In genomic region chr11:51290066-51290955, GRCm38 (mm10) we compare ENCODE assay signal across 8 mouse cellular contexts. TPM values are rescaled to one million over a fixed set of nuclear protein-coding genes. Genes with fewer than 3 reads are reported as not detected.
DNase-seq lines count a peak whose midpoint lies in the region; ATAC-seq and TF ChIP-seq lines count a peak whose summit lies in the region.

No protein-coding gene starts in this region.

- DNase-seq in spleen, adult 18-20 months: peak; percentile 9 to 28
- no peak for DNase-seq in spleen, postnatal 14 days (ENCODE audit: low spot score in 2 of 2)
- peak; percentile 24 to 41 for DNase-seq in heart, postnatal 36 days
- DNase-seq in left cerebral cortex, postnatal 4 days: peak; percentile 55

- no peaks in the 10 kb centered on the region for H3K9me3 ChIP-seq in midbrain, embryonic 12.5 days

- peak overlapping the region; percentile 74 for H3K9ac ChIP-seq in midbrain, embryonic 12.5 days (replicated peaks)

- H3K4me1 ChIP-seq in embryonic fibroblast, embryonic 13.5 days (ENCODE audit: control insufficient read depth, insufficient read depth, low read length): no peaks in the 10 kb centered on the region; the same call in 1 of the 2 replicates
- peaks cover 9% of the 10 kb centered on the region; the same call in 1 of the 2 replicates for H3K4me1 ChIP-seq in midbrain, embryonic 12.5 days
- peaks cover 8% of the 10 kb centered on the region for H3K4me1 ChIP-seq in testis, adult 2 months (ENCODE audit: control insufficient read depth, insufficient read depth, low read length)

- H3K27me3 ChIP-seq in midbrain, embryonic 12.5 days: peaks cover 27% of the 10 kb centered on the region
- H3K27me3 ChIP-seq in testis, adult 2 months (ENCODE audit: control insufficient read depth, insufficient read depth, low read length): no peaks in the 10 kb centered on the region

- ATAC-seq in midbrain, embryonic 12.5 days (ENCODE audit: low FRiP score, low read depth): peak; percentile 81
- no peak for ATAC-seq in megakaryocyte-erythroid progenitor cell, adult 5-6 weeks (replicated peaks; ENCODE audit: low FRiP score, low TSS enrichment, poor library complexity, severe bottlenecking)

- H3K4me2 ChIP-seq in midbrain, embryonic 12.5 days (replicated peaks): peak overlapping the region; percentile 91

- TF ChIP-seq POLR2A in embryonic fibroblast, embryonic 13.5 days (IDR thresholded peaks at IDR 0.05; ENCODE audit: low read depth, low read length): no peak
- no peak for TF ChIP-seq POLR2A in testis, adult 2 months (IDR thresholded peaks at IDR 0.05; ENCODE audit: control insufficient read depth, low read depth, low read length)

- no peak for TF ChIP-seq CTCF in embryonic fibroblast, embryonic 13.5 days (IDR thresholded peaks at IDR 0.05; ENCODE audit: borderline replicate concordance, insufficient read depth, low read length)
- no peak for TF ChIP-seq CTCF in testis, adult 2 months (IDR thresholded peaks at IDR 0.05; ENCODE audit: control insufficient read depth, insufficient read depth, insufficient replicate concordance, low read depth, low read length)

- H3K36me3 ChIP-seq in midbrain, embryonic 12.5 days: no peaks in the 10 kb centered on the region
- no peaks in the 10 kb centered on the region for H3K36me3 ChIP-seq in testis, adult 2 months (ENCODE audit: control insufficient read depth, insufficient read depth, low read length)

- peak overlapping the region; percentile 25 for H3K4me3 ChIP-seq in embryonic fibroblast, embryonic 13.5 days (ENCODE audit: insufficient read depth, low read length)
- peak overlapping the region; percentile 62 for H3K4me3 ChIP-seq in midbrain, embryonic 12.5 days
- peak overlapping the region; percentile 85 for H3K4me3 ChIP-seq in testis, adult 2 months (ENCODE audit: control insufficient read depth, low read depth, low read length)

- 2% methylated on average over 63 of the region's 74 CpGs for WGBS in midbrain, embryonic 12.5 days

- H3K27ac ChIP-seq in embryonic fibroblast, embryonic 13.5 days (ENCODE audit: insufficient read depth, low read length): no peak overlapping the region
- H3K27ac ChIP-seq in midbrain, embryonic 12.5 days (replicated peaks): no peak overlapping the region
- H3K27ac ChIP-seq in testis, adult 2 months (ENCODE audit: control insufficient read depth, insufficient read depth, low read depth, low read length): no peak overlapping the region

- intact Hi-C loops in heart, postnatal 36 days (cut with DNase I): loop anchor here (1.0 kb wide), 1 partner anchor 157 kb away; no protein-coding TSS in a partner anchor
- intact Hi-C loops in left cerebral cortex, postnatal 4 days (cut with DNase I): loop anchor here (2.0 kb wide), 1 partner anchor 248 kb away; no protein-coding TSS in a partner anchor

RNA-seq across cellular contexts. Expression of gene Col23a1, which starts 0.6 kb away (rescaled TPM):
- polyA plus RNA-seq in embryonic fibroblast, embryonic 13.5 days (2011; ENCODE audit: insufficient read length, low read depth, missing spikeins): 1.5 and 7.1 TPM in 2 replicates
- total RNA-seq in heart, postnatal 36 days (2021): 1 to 10 TPM; 1.3 to 1.4 TPM
- 10 to 100 TPM; 11.1 TPM for total RNA-seq in left cerebral cortex, postnatal 4 days (2021)
- 14.8 and 18.3 TPM in 2 replicates for polyA plus RNA-seq in midbrain, embryonic 12.5 days (2016; fragmentation: Nextera tagmentation; extraction: Ambion mirVana)
- polyA plus RNA-seq in testis, adult 2 months (2012; rRNA removed): 1.3 and 1.8 TPM in 2 replicates
- 0.27 TPM in 1 of 2 replicates, not detected in the other for total RNA-seq in megakaryocyte-erythroid progenitor cell, adult 5-6 weeks (2014; fragmentation: Nextera tagmentation)
- 0.08 TPM in 1 of 2 replicates, not detected in the other for total RNA-seq in megakaryocyte-erythroid progenitor cell, adult 5-6 weeks (2017)

RNA-seq across cellular contexts. Expression of gene BC049762, which starts 27.5 kb away (rescaled TPM):
- not detected in 2 replicates for polyA plus RNA-seq in embryonic fibroblast, embryonic 13.5 days (2011; ENCODE audit: insufficient read length, low read depth, missing spikeins)
- under 1 TPM in 1 of 2 experiments, not detected in 1; 0.47 TPM for total RNA-seq in heart, postnatal 36 days (2021)
- total RNA-seq in left cerebral cortex, postnatal 4 days (2021): not detected
- polyA plus RNA-seq in midbrain, embryonic 12.5 days (2016; fragmentation: Nextera tagmentation; extraction: Ambion mirVana): 0.20 and 0.85 TPM in 2 replicates
- polyA plus RNA-seq in testis, adult 2 months (2012; rRNA removed): 279 and 291 TPM in 2 replicates
- total RNA-seq in megakaryocyte-erythroid progenitor cell, adult 5-6 weeks (2014; fragmentation: Nextera tagmentation): not detected in 2 replicates
- not detected in 2 replicates for total RNA-seq in megakaryocyte-erythroid progenitor cell, adult 5-6 weeks (2017)

RNA-seq across cellular contexts. Expression of gene Clk4, which starts 28.8 kb away (rescaled TPM):
- polyA plus RNA-seq in embryonic fibroblast, embryonic 13.5 days (2011; ENCODE audit: insufficient read length, low read depth, missing spikeins): 71.6 and 89.0 TPM in 2 replicates
- 10 to 100 TPM; 40.5 to 45.4 TPM for total RNA-seq in heart, postnatal 36 days (2021)
- 10 to 100 TPM; 89.0 to 93.2 TPM for total RNA-seq in left cerebral cortex, postnatal 4 days (2021)
- polyA plus RNA-seq in midbrain, embryonic 12.5 days (2016; fragmentation: Nextera tagmentation; extraction: Ambion mirVana): 148 and 150 TPM in 2 replicates
- polyA plus RNA-seq in testis, adult 2 months (2012; rRNA removed): 39.4 and 51.1 TPM in 2 replicates
- 110 TPM in 2 replicates for total RNA-seq in megakaryocyte-erythroid progenitor cell, adult 5-6 weeks (2014; fragmentation: Nextera tagmentation)
- 179 and 188 TPM in 2 replicates for total RNA-seq in megakaryocyte-erythroid progenitor cell, adult 5-6 weeks (2017)

Comparison
In these comparisons a context has a peak if more than half of its experiments do, and no peak if none do; other contexts are left out.
1. DNase-seq: peak in spleen, adult 18-20 months (2 of 2), heart, postnatal 36 days (2 of 2) and left cerebral cortex, postnatal 4 days (single experiment); none in spleen, postnatal 14 days (0 of 2).
2. H3K4me3 ChIP-seq: peak in every context shown above with its lines; median percentile 85 in testis, adult 2 months; 62 in midbrain, embryonic 12.5 days; 25 in embryonic fibroblast, embryonic 13.5 days.
3. RNA of gene Col23a1, which starts 0.6 kb away (total RNA-seq): 11.1 TPM in left cerebral cortex, postnatal 4 days; 1.3 to 1.4 TPM in heart, postnatal 36 days and 0.08 to 0.27 TPM in megakaryocyte-erythroid progenitor cell, adult 5-6 weeks; every median in the first group is over 4 times any median in the second.